Mouse (Mus musculus) megakaryocyte, adult 5-6 weeks (primary cell): Measurements from ENCODE around the gene Adgra3. TPM values are rescaled to one million over a fixed set of nuclear protein-coding genes. Genes with fewer than 3 reads are reported as not detected.

ENCODE experiments used
- ATAC-seq: 2 replicates; pipeline ENCODE4 v1.8.0; 2016; ENCODE audit warnings: mild to moderate bottlenecking, inconsistent platforms; ENCODE audit not compliant: poor library complexity, severe bottlenecking
- total RNA-seq, 2 experiments: library from RNA; stranded (forward) in 1 of 2; stranded (reverse) in 1 of 2; fragments of 153-499, 151-499 nt in 1 of 2; fragments of 221-1000, 200-1000 nt in 1 of 2; gene quantifications; 2 replicates each; pipeline versions ENCODE4 v1.2.3 to v1.2.4; 2015 to 2017

Adgra3 gene
- total RNA-seq (2015) (0.22 and 1.6 TPM in 2 replicates), total RNA-seq (2017) (0.22 and 1.2 TPM in 2 replicates)

GRCm38 (mm10) chr5:50058421-50059286 is at the start of gene Adgra3:
Gene Adgra3 (minus strand): TSS chr5:50059006.
- ATAC-seq, result peak; percentile 83

- ATAC-seq, result no peak
Measured at GRCm38 (mm10) chr5:50083441-50083840, 24.6 kb upstream of the Adgra3 start.

- no peak for ATAC-seq
Measured at GRCm38 (mm10) chr5:50074245-50074644, 15.4 kb upstream of the Adgra3 start.

- no peak for ATAC-seq
Measured at GRCm38 (mm10) chr5:50064236-50064635, 5.4 kb upstream of the Adgra3 start.

GRCm38 (mm10) chr5:50059586-50059985 is 780 bp upstream of the Adgra3 start:
- no peak for ATAC-seq

- peak; percentile 7; the same call in 1 of the 2 replicates for ATAC-seq
Measured at GRCm38 (mm10) chr5:50057612-50058420, 990 bp downstream of the Adgra3 start.

- ATAC-seq, result no peak
Measured at GRCm38 (mm10) chr5:50052456-50052855, 6.3 kb downstream of the Adgra3 start.

- no peak for ATAC-seq
Measured at GRCm38 (mm10) chr5:50050668-50051425, 8.0 kb downstream of the Adgra3 start.

- ATAC-seq, result no peak
Measured at GRCm38 (mm10) chr5:50050037-50050436, 8.8 kb downstream of the Adgra3 start.

- ATAC-seq, result no peak
Measured at GRCm38 (mm10) chr5:50049506-50049905, 9.3 kb downstream of the Adgra3 start.

GRCm38 (mm10) chr5:50048960-50049359 is 9.8 kb downstream of the Adgra3 start:
- no peak for ATAC-seq

GRCm38 (mm10) chr5:50048271-50048851 is 10.4 kb downstream of the Adgra3 start:
- no peak for ATAC-seq

GRCm38 (mm10) chr5:50045180-50045579 is 13.6 kb downstream of the Adgra3 start:
- ATAC-seq, result no peak

GRCm38 (mm10) chr5:50043677-50044076 is 15.1 kb downstream of the Adgra3 start:
- ATAC-seq, result no peak

- no peak for ATAC-seq
Measured at GRCm38 (mm10) chr5:50042274-50042943, 16.4 kb downstream of the Adgra3 start.

- no peak for ATAC-seq
Measured at GRCm38 (mm10) chr5:50039521-50039920, 19.3 kb downstream of the Adgra3 start.

- ATAC-seq, result no peak
Measured at GRCm38 (mm10) chr5:50037666-50038065, 21.1 kb downstream of the Adgra3 start.

GRCm38 (mm10) chr5:50034900-50035514 is 23.8 kb downstream of the Adgra3 start:
- ATAC-seq, result no peak

GRCm38 (mm10) chr5:50034231-50034630 is 24.6 kb downstream of the Adgra3 start:
- ATAC-seq, result peak; percentile 29; the same call in 1 of the 2 replicates

- no peak for ATAC-seq
Measured at GRCm38 (mm10) chr5:50033660-50034059, 25.1 kb downstream of the Adgra3 start.
